Mouse (Mus musculus) MEL (cell line): Measurements from ENCODE around the gene Frrs1.

Source experiments
- CTCF ChIP-seq, 3 experiments: IDR thresholded peaks in 2 of 3; conservative IDR thresholded peaks in 1 of 3; 2 replicates each; pipeline ENCODE4 v1.5.1; 2011 to 2012; ENCODE audit warnings: low read length in 3 of 3, low read depth in 2 of 3, mild to moderate bottlenecking in 2 of 3, improper control_type of control experiment in 1 of 3, inconsistent platforms in 1 of 3, mixed read lengths in 1 of 3, moderate library complexity in 1 of 3; ENCODE audit not compliant: control insufficient read depth in 1 of 3, insufficient read depth in 1 of 3, poor library complexity in 1 of 3, severe bottlenecking in 1 of 3
- ELF1 ChIP-seq: IDR thresholded peaks from 2 replicates; pipeline ENCODE4 v1.6.1; 2014; ENCODE audit warnings: low read depth, mild to moderate bottlenecking, inconsistent platforms, low read length, improper control_type of control experiment, moderate library complexity
- POLR2A ChIP-seq, 2 experiments: IDR thresholded peaks; 2 replicates each; pipeline ENCODE4 v1.6.1; 2011 to 2012; ENCODE audit warnings: low read length in 2 of 2, mild to moderate bottlenecking in 2 of 2, control low read depth in 1 of 2, improper control_type of control experiment in 1 of 2, low read depth in 1 of 2, moderate library complexity in 1 of 2; ENCODE audit not compliant: control insufficient read depth in 1 of 2, insufficient read depth in 1 of 2, poor library complexity in 1 of 2
- RAD21 ChIP-seq: IDR thresholded peaks from 2 replicates; pipeline ENCODE4 v1.6.1; 2011; ENCODE audit warnings: mild to moderate bottlenecking, low read depth, low read length, improper control_type of control experiment

GRCm38 (mm10) chr3:116826471-116827215, 32.6 kb upstream of the Frrs1 start:
- TF ChIP-seq ELF1 (no peak), POLR2A (IDR thresholded peaks at IDR 0.05; ENCODE audit: control insufficient read depth in 1 of 2, insufficient read depth in 1 of 2, low read depth in 1 of 2, low read length in 2 of 2, poor library complexity in 1 of 2) (no peak), CTCF (IDR thresholded peaks at IDR 0.05 in 2 of 3, conservative IDR thresholded peaks at IDR 0.05 in 1 of 3; ENCODE audit: control insufficient read depth in 1 of 3, insufficient read depth in 1 of 3, low read depth in 2 of 3, low read length in 3 of 3, poor library complexity in 1 of 3, severe bottlenecking in 1 of 3) (no peak), RAD21 (no peak)
